Comparison of ENCODE assay signal across 8 mouse cellular contexts in the genomic region with DNA sequence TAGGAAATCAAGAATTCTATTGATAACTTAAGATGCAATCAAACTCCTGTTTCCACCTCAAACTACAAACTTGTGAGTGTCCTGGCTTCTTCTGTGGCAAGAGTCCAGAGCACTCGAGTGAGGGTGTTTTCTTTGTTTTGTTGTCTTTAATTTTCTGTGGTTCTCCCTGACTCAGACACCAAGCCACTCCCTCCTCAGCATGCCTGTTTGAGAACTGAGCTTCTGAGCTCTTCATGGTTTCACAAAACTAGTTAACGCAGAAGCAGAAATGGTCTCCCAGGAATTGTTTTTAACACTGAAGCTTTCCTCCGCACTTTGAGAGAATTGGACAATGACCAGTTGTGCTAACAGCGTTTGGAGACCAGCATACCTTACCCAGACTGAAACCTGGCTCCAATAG. TPM values are rescaled to one million over a fixed set of nuclear protein-coding genes. Genes with fewer than 3 reads are reported as not detected.
DNase-seq lines count a peak whose midpoint lies in the region; ATAC-seq and TF ChIP-seq lines count a peak whose summit lies in the region.
"Not testable (repeated sequence)": the region's sequence is repeated elsewhere in the genome, so short reads cannot be mapped to it uniquely, and the experiment has no call there.

No protein-coding gene starts in this region.

- not testable (repeated sequence) for H3K4me3 ChIP-seq in embryonic facial prominence, embryonic 14.5 days (ENCODE audit: low read depth, low read length); forebrain, embryonic 16.5 days (replicated peaks; ENCODE audit: low read length); intestine, embryonic 16.5 days (ENCODE audit: low read length); limb, embryonic 11.5 days (ENCODE audit: low read depth, low read length); midbrain, embryonic 12.5 days; testis, adult 2 months (ENCODE audit: control insufficient read depth, low read depth, low read length)

- not testable (repeated sequence) for H3K36me3 ChIP-seq in embryonic facial prominence, embryonic 14.5 days (ENCODE audit: control insufficient read depth, insufficient read depth, low read length); forebrain, embryonic 16.5 days (ENCODE audit: control insufficient read depth, insufficient read depth); intestine, embryonic 16.5 days (ENCODE audit: control insufficient read depth, insufficient read depth, low read length); limb, embryonic 11.5 days (ENCODE audit: control insufficient read depth, insufficient read depth, low read length); midbrain, embryonic 12.5 days; testis, adult 2 months (ENCODE audit: control insufficient read depth, insufficient read depth, low read length)

- H3K9ac ChIP-seq in embryonic facial prominence, embryonic 14.5 days (ENCODE audit: low read depth, low read length); forebrain, embryonic 16.5 days (replicated peaks; ENCODE audit: low read depth, low read length); intestine, embryonic 16.5 days (ENCODE audit: low read depth, low read length); limb, embryonic 11.5 days (ENCODE audit: low read length); midbrain, embryonic 12.5 days (replicated peaks): not testable (repeated sequence)

- ATAC-seq in embryonic facial prominence, embryonic 14.5 days (ENCODE audit: low read depth), result 0 out of 2 replicates have a peak, but pooled peaks have one; percentile 30
- 0 out of 2 replicates have a peak, but pooled peaks have one; percentile 20 for ATAC-seq in forebrain, embryonic 16.5 days
- peak; percentile 21; the same call in 1 of the 2 replicates for ATAC-seq in intestine, embryonic 16.5 days
- not testable (repeated sequence) for ATAC-seq in limb, embryonic 11.5 days (ENCODE audit: insufficient number of reproducible peaks, low FRiP score, low TSS enrichment, low read depth)
- ATAC-seq in midbrain, embryonic 12.5 days (ENCODE audit: low FRiP score, low read depth), result peak; percentile 44; the same call in 1 of the 2 replicates

- not testable (repeated sequence) for TF ChIP-seq CTCF in testis, adult 2 months (IDR thresholded peaks at IDR 0.05; ENCODE audit: control insufficient read depth, insufficient read depth, insufficient replicate concordance, low read depth, low read length)

- WGBS in embryonic facial prominence, embryonic 14.5 days, result 35% methylated on average over 4 of the region's 4 CpGs
- 50% methylated on average over 3 of the region's 4 CpGs for WGBS in forebrain, embryonic 16.5 days
- WGBS in intestine, embryonic 16.5 days, result 59% methylated on average over 3 of the region's 4 CpGs
- WGBS in limb, embryonic 11.5 days, result 75% methylated on average over 3 of the region's 4 CpGs
- WGBS in midbrain, embryonic 12.5 days, result 48% methylated on average over 4 of the region's 4 CpGs

- H3K9me3 ChIP-seq in embryonic facial prominence, embryonic 14.5 days (ENCODE audit: control insufficient read depth, low read length); forebrain, embryonic 16.5 days (ENCODE audit: control insufficient read depth, low read length); intestine, embryonic 16.5 days (ENCODE audit: control insufficient read depth, low read length); limb, embryonic 11.5 days (ENCODE audit: control insufficient read depth, low read length); midbrain, embryonic 12.5 days: not testable (repeated sequence)

- not testable (repeated sequence) for H3K4me2 ChIP-seq in embryonic facial prominence, embryonic 14.5 days (ENCODE audit: low read depth, low read length); forebrain, embryonic 16.5 days (ENCODE audit: low read length); intestine, embryonic 16.5 days (ENCODE audit: low read depth, low read length); limb, embryonic 11.5 days (ENCODE audit: low read depth, severe bottlenecking); midbrain, embryonic 12.5 days (replicated peaks)

- H3K27ac ChIP-seq in embryonic facial prominence, embryonic 14.5 days (replicated peaks; ENCODE audit: low read depth, low read length); forebrain, embryonic 16.5 days (ENCODE audit: low read length); intestine, embryonic 16.5 days (ENCODE audit: low read length); limb, embryonic 11.5 days (replicated peaks; ENCODE audit: low read depth, low read length); midbrain, embryonic 12.5 days (replicated peaks): not testable (repeated sequence)
- H3K27ac ChIP-seq in testis, adult 2 months (ENCODE audit: control insufficient read depth, insufficient read depth, low read depth, low read length), result peak overlapping the region; percentile 32

- not testable (repeated sequence) for H3K27me3 ChIP-seq in embryonic facial prominence, embryonic 14.5 days (replicated peaks; ENCODE audit: control insufficient read depth, insufficient read depth, low read length); forebrain, embryonic 16.5 days (replicated peaks; ENCODE audit: control insufficient read depth, insufficient read depth, low read length); intestine, embryonic 16.5 days (replicated peaks; ENCODE audit: control insufficient read depth, insufficient read depth, low read length); limb, embryonic 11.5 days (ENCODE audit: control insufficient read depth, insufficient read depth, low read length); midbrain, embryonic 12.5 days; testis, adult 2 months (ENCODE audit: control insufficient read depth, insufficient read depth, low read length)

- peak; percentile 42 for DNase-seq in Muller cell, postnatal 12 days (ENCODE audit: inconsistent ontology term)
- peak; percentile 7 for DNase-seq in brain, adult 2 months (ENCODE audit: low read depth, low spot score)
- DNase-seq in embryonic facial prominence, embryonic 14.5 days (ENCODE audit: low spot score), result peak; percentile 18
- peak; percentile 23 for DNase-seq in limb, embryonic 11.5 days (ENCODE audit: low spot score)

- TF ChIP-seq POLR2A in testis, adult 2 months (IDR thresholded peaks at IDR 0.05; ENCODE audit: control insufficient read depth, low read depth, low read length), result not testable (repeated sequence)

- not testable (repeated sequence) for H3K4me1 ChIP-seq in embryonic facial prominence, embryonic 14.5 days (ENCODE audit: control insufficient read depth, insufficient read depth, low read length); forebrain, embryonic 16.5 days (replicated peaks; ENCODE audit: control insufficient read depth, insufficient read depth, low read length); intestine, embryonic 16.5 days (ENCODE audit: control insufficient read depth, insufficient read depth, low read length); limb, embryonic 11.5 days (ENCODE audit: control insufficient read depth, insufficient read depth, low read length); midbrain, embryonic 12.5 days; testis, adult 2 months (ENCODE audit: control insufficient read depth, insufficient read depth, low read length)

RNA-seq across cellular contexts. Expression of a gene that starts 40.3 kb away (rescaled TPM):
- 27.1 and 28.6 TPM in 2 replicates for polyA plus RNA-seq in embryonic facial prominence, embryonic 14.5 days (2014; fragmentation: Nextera tagmentation; extraction: Ambion mirVana)
- polyA plus RNA-seq in forebrain, embryonic 16.5 days (2015; fragmentation: Nextera tagmentation; extraction: Ambion mirVana), result 17.7 and 19.9 TPM in 2 replicates
- 16.4 and 20.4 TPM in 2 replicates for polyA plus RNA-seq in intestine, embryonic 16.5 days (2015; fragmentation: Nextera tagmentation; extraction: Ambion mirVana)
- 14.7 and 15.6 TPM in 2 replicates for polyA plus RNA-seq in limb, embryonic 11.5 days (2014; fragmentation: Nextera tagmentation; extraction: Ambion mirVana)
- 19.6 and 20.5 TPM in 2 replicates for polyA plus RNA-seq in midbrain, embryonic 12.5 days (2016; fragmentation: Nextera tagmentation; extraction: Ambion mirVana)
- polyA plus RNA-seq in testis, adult 2 months (2012; rRNA removed), result 7.4 and 7.5 TPM in 2 replicates
